Mouse (Mus musculus) heart, adult 11 months (tissue): ENCODE measurements around the gene Arrb1.

Experiments used
- DNase-seq: peaks from one replicate; pipeline ENCODE4 v3.0.0; 2022

Arrb1 gene

DNA sequence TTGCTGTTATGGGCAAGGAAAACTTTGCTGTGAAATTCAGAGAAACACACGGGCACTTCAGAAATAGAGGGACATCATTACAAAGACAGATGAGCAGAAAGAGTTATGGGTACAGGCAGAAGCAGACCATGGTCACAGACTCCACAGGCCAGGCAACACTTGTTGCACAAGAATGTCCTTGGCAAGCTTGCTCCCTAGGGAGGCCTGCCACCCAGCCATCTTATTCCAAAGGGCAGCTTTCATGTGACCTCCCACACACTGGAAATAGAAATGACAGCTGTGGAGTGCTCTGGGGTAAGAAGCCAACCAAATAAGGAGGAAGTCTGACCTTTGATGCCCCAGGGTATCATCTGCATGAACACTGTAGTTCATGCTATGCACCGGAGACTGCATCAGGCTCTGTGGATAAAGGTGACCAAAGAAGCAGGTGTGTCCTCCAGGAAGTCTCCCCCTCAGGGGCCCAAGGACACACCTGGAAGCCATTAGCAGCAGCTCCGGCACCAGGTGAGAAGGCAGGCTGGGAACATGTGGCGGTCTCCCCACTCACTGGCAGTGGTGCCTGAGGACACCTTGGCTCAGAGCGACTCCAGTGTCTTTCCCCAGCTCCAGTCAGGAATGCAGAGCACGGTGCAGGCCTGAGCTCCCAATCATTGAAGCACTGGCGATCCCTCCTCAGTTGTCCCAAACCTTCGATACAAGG is 98.8 kb downstream of the Arrb1 start:
- DNase-seq: peak; percentile 93

DNA sequence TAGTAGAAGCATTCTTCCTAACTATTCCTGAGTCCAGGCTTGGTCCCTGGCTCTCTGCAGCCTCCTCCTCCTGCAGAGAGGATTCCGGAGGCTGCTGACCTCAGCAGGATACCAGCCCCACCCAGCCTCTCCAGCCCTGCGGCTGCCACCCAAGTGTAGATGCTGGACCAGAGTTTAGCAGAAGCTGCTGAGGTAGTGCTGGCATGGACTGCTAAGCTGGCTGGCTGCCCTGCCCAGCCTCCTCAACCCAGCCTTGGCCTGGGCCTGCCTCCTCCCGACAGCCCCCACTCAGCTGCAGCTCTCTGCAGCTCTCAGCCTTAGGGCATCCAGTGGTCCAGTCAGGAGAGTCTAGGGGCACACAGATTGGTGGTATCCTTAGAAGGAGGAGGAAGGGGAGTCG is 106.0 kb downstream of the Arrb1 start:
- DNase-seq: peak; percentile 90

DNA sequence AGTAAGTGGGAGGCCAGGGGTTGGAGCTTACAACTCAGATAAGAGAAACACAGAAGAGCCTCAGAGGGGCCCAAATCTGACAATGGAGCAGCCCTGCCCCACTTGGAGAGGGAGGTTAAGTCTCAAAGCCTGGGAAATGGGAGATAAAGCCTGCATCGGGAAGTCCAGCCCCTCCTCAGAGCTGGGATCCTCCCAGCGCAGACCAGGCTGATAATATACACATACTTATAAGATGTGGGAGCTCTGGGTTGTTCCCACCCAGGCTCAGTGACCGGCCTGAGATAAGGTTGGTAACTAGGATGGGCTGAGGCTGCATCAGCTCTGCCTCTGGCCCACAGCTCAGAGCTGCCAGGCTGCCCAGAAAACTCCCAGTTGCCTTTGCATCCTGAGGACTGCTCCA is 106.8 kb downstream of the Arrb1 start:
- DNase-seq: no peak

DNA sequence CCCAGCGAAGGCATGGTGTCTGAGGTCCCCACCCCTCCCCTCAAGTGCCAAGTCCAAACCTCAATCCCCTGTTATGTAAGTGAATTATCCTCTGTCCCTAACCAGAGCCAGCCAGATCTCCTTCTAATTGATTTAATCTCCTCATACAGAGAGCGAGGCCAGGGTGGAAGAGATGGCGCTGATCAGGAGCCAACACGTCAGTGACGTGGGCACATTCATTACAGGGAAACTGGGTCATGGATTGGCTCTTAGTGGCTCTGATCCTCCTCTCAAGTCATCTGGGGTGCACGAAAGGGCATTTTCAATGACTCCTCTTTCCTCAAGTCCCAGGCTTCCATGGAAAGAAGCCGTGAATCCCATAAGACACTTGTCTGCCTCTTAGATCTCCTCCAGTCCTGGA is 109.4 kb downstream of the Arrb1 start:
- no peak for DNase-seq

DNA sequence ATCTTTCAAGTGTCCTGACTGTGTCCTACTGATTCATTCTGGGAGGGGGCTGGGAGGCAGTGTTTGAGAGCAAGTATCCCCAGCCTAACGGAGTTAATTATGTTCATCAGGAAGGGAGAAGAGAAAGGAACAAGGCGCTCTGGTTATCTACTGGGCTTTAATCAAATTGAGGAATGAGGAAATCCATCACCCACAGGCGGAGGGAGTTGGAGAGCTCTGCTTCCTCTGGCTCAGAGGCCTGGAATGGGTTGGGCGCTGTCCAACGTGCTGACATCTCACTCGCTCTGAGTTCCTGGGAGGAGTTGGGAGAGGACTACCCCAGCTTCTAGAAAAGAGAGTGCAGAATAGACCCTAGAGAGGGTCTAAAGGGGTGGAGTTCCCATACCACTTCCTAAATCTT is 113.4 kb downstream of the Arrb1 start:
- peak; percentile 96 for DNase-seq

DNA sequence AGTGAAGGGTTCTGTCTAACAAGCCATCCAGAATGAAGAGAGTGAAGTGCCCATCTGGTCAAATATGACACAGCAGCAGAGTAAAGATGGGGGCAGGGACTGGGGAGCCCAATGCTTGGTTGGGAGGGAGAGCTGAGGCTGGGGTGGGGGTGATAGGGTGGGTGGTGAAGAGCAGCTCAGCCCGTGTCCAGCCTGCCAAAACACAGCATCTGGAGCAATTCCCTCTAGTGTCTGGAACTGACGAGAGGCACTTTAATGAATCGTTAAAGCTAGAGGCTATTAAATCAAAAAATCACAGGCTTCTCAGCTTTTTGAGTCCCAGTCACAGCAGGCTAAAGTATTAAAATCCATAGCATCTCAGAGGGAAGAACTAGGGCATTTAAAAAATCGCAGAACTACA is 114.3 kb downstream of the Arrb1 start:
- DNase-seq: no peak

DNA sequence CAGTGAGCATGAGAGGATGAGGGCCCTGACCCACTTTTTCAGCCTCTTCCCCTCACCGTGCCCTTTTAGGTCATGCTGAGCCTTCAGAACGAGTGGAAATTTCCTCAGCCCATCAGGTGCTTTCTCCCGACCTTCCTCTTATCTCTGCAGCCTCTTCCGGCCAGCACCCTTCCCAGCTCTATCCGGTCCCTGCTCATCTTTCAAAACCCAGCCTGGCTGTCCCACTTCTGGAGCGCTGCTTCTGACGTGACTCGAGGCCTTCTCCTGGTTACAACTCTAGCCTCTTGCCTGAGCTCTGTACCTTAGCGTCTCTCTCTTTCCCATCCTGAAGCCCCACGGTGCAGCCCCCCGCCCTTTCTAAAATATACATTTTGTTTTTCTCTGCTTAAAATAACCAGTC is 119.0 kb downstream of the Arrb1 start:
- DNase-seq: peak; percentile 89
